Mouse (Mus musculus) lung, postnatal 0 days (tissue): ENCODE measurements around the gene Snx30. TPM values are rescaled to one million over a fixed set of nuclear protein-coding genes. Genes with fewer than 3 reads are reported as not detected.

Experiments used
- ATAC-seq: fragments of 200-750 bp; cut with Nextera tagmentation; 2 replicates; pipeline ENCODE4 v1.8.0; 2017; ENCODE audit warnings: moderate library complexity
- DNase-seq: peaks from one replicate; pipeline ENCODE4 v3.0.0-alpha.2; 2016; ENCODE audit warnings: low spot score
- H3K27ac ChIP-seq: fragments of 300-500 bp; sonication (generic); 2 replicates; pipeline ENCODE4 v1.5.1; 2014; ENCODE audit warnings: antibody characterized with exemption, mild to moderate bottlenecking, low read length, mixed read lengths
- H3K27me3 ChIP-seq: fragments of 300-500 bp; sonication (generic); replicated peaks from 2 replicates; pipeline ENCODE4 v1.6.1; 2014; ENCODE audit warnings: low read length, mixed read lengths; ENCODE audit not compliant: insufficient read depth
- H3K36me3 ChIP-seq: fragments of 300-500 bp; sonication (generic); 2 replicates; pipeline ENCODE4 v1.6.1; 2014; ENCODE audit warnings: low read length, mixed read lengths; ENCODE audit not compliant: insufficient read depth
- H3K4me1 ChIP-seq: fragments of 300-500 bp; sonication (generic); 2 replicates; pipeline ENCODE4 v1.6.1; 2014; ENCODE audit warnings: antibody characterized with exemption, low read depth, low read length, mixed read lengths; ENCODE audit not compliant: insufficient read depth
- H3K4me2 ChIP-seq: fragments of 300-500 bp; sonication (generic); replicated peaks from 2 replicates; pipeline ENCODE4 v1.6.1; 2014; ENCODE audit warnings: low read depth, mild to moderate bottlenecking, low read length, moderate library complexity, mixed read lengths
- H3K4me3 ChIP-seq: fragments of 300-500 bp; sonication (generic); 2 replicates; pipeline ENCODE4 v1.5.1; 2014; ENCODE audit warnings: low read depth, low read length
- H3K9ac ChIP-seq: fragments of 300-500 bp; sonication (generic); replicated peaks from 2 replicates; pipeline ENCODE4 v1.6.1; 2014; ENCODE audit warnings: low read depth, mild to moderate bottlenecking
- H3K9me3 ChIP-seq: fragments of 300-500 bp; sonication (generic); 2 replicates; pipeline ENCODE4 v1.6.1; 2016; ENCODE audit warnings: low read length, mixed read lengths
- CTCF ChIP-seq: IDR thresholded peaks from 2 replicates; pipeline ENCODE4 v1.5.1; 2016; ENCODE audit warnings: antibody characterized with exemption, mild to moderate bottlenecking
- EP300 ChIP-seq: IDR thresholded peaks from 2 replicates; pipeline ENCODE4 v1.6.1; 2016; ENCODE audit warnings: antibody characterized with exemption, mild to moderate bottlenecking, control low read depth
- WGBS: fragments of 180-500 bp; shearing (Covaris S2); extraction: QIAGEN DNeasy Blood & Tissue Kit; methylation state at CpG from one replicate; pipeline ENCODE4 v1.1.7; 2014; 5-methylcytosine and 5-hydroxymethylcytosine counted together
- polyA plus RNA-seq: library from polyadenylated mRNA; unstranded; fragments of >200 nt; fragmentation: Nextera tagmentation; extraction: Ambion mirVana; gene quantifications from 2 replicates; pipeline ENCODE4 v1.2.1, GENCODE M21; 2015

Snx30 gene
- polyA plus RNA-seq, 1 experiment from 2014 or later = 12.0 TPM

GRCm38 (mm10) chr4:59844460-59845244 is 39.0 kb downstream of the Snx30 start:
- 65% methylated on average over 15 of the region's 15 CpGs for WGBS

GRCm38 (mm10) chr4:59845245-59845637 is 39.6 kb downstream of the Snx30 start:
- no peak overlapping the region for H3K9ac ChIP-seq
- ATAC-seq = no peak
- H3K9me3 ChIP-seq = no peaks in the 10 kb centered on the region
- 0 out of 2 replicates have a peak overlapping the region, but pooled peaks have one; percentile 14 for H3K27ac ChIP-seq
- TF ChIP-seq EP300 (no peak), CTCF (no peak)
- WGBS = 68% methylated on average over 3 of the region's 3 CpGs
- DNase-seq = no peak
- H3K4me2 ChIP-seq = no peak overlapping the region
- no peak overlapping the region for H3K4me3 ChIP-seq
- peaks cover 10% of the 10 kb centered on the region; the same call in 1 of the 2 replicates for H3K4me1 ChIP-seq
- H3K36me3 ChIP-seq = no peaks in the 10 kb centered on the region
- H3K27me3 ChIP-seq = no peaks in the 10 kb centered on the region

More at GRCm38 (mm10) chr4:59844460-59845244, 39.0 kb downstream of the Snx30 start:
- ATAC-seq (no peak), DNase-seq (no peak)
- H3K9ac ChIP-seq = no peak overlapping the region
- H3K4me3 ChIP-seq = no peak overlapping the region
- TF ChIP-seq CTCF (no peak), EP300 (no peak)
- no peak overlapping the region for H3K4me2 ChIP-seq
- H3K36me3 ChIP-seq = no peaks in the 10 kb centered on the region
- H3K4me1 ChIP-seq = peaks cover 5% of the 10 kb centered on the region; the same call in 1 of the 2 replicates
- H3K27ac ChIP-seq = 0 out of 2 replicates have a peak overlapping the region, but pooled peaks have one; percentile 14
- H3K27me3 ChIP-seq = no peaks in the 10 kb centered on the region
- H3K9me3 ChIP-seq = no peaks in the 10 kb centered on the region

- H3K9ac ChIP-seq = no peak overlapping the region
- WGBS = 83% methylated on average over 5 of the region's 5 CpGs
- H3K27ac ChIP-seq = no peak overlapping the region
- no peaks in the 10 kb centered on the region for H3K27me3 ChIP-seq
- ATAC-seq (no peak), DNase-seq (no peak)
- no peak overlapping the region for H3K4me2 ChIP-seq
- no peaks in the 10 kb centered on the region for H3K9me3 ChIP-seq
- H3K4me1 ChIP-seq = peaks cover 10% of the 10 kb centered on the region; the same call in 1 of the 2 replicates
- no peaks in the 10 kb centered on the region for H3K36me3 ChIP-seq
- no peak overlapping the region for H3K4me3 ChIP-seq
- TF ChIP-seq EP300 = no peak
- no peak for TF ChIP-seq CTCF
Observed at GRCm38 (mm10) chr4:59847447-59847846, 41.8 kb downstream of the Snx30 start.

- peak; percentile 53 for ATAC-seq
- H3K36me3 ChIP-seq = no peaks in the 10 kb centered on the region
- WGBS = 53% methylated on average over 2 of the region's 2 CpGs
- no peak overlapping the region for H3K4me3 ChIP-seq
- no peak overlapping the region for H3K9ac ChIP-seq
- H3K27ac ChIP-seq = peak overlapping the region; percentile 32; the same call in 1 of the 2 replicates
- H3K4me1 ChIP-seq = peaks cover 5% of the 10 kb centered on the region; the same call in 1 of the 2 replicates
- DNase-seq = peak; percentile 76
- H3K27me3 ChIP-seq = no peaks in the 10 kb centered on the region
- H3K4me2 ChIP-seq = no peak overlapping the region
- H3K9me3 ChIP-seq = no peaks in the 10 kb centered on the region
- TF ChIP-seq EP300 (no peak), CTCF (peak; percentile 92)
Observed at GRCm38 (mm10) chr4:59850181-59850580, 44.5 kb downstream of the Snx30 start.

GRCm38 (mm10) chr4:59850886-59851623 is 45.4 kb downstream of the Snx30 start:
- no peak for ATAC-seq
- 64% methylated on average over 5 of the region's 5 CpGs for WGBS
- DNase-seq = peak; percentile 34
- no peaks in the 10 kb centered on the region for H3K9me3 ChIP-seq
- no peak overlapping the region for H3K4me2 ChIP-seq
- no peaks in the 10 kb centered on the region for H3K27me3 ChIP-seq
- H3K27ac ChIP-seq = peak overlapping the region; percentile 22; the same call in 1 of the 2 replicates
- H3K36me3 ChIP-seq = no peaks in the 10 kb centered on the region
- TF ChIP-seq CTCF = no peak
- no peak for TF ChIP-seq EP300
- no peak overlapping the region for H3K9ac ChIP-seq
- H3K4me3 ChIP-seq = no peak overlapping the region
- peaks cover 5% of the 10 kb centered on the region; the same call in 1 of the 2 replicates for H3K4me1 ChIP-seq

GRCm38 (mm10) chr4:59853155-59853554 is 47.5 kb downstream of the Snx30 start:
- Histone ChIP-seq H3K4me2 (no peak overlapping the region), H3K4me1 (peaks cover 5% of the 10 kb centered on the region; the same call in 1 of the 2 replicates), H3K27me3 (no peaks in the 10 kb centered on the region), H3K4me3 (no peak overlapping the region), H3K36me3 (no peaks in the 10 kb centered on the region), H3K9me3 (no peaks in the 10 kb centered on the region), H3K27ac (no peak overlapping the region), H3K9ac (no peak overlapping the region)
- 90% methylated on average over 6 of the region's 7 CpGs for WGBS
- ATAC-seq (no peak), DNase-seq (no peak)
- TF ChIP-seq CTCF (no peak), EP300 (no peak)
